Mouse (Mus musculus) heart, embryonic 14.5 days (tissue): Measurements from ENCODE around the gene Cacnb1. TPM values are rescaled to one million over a fixed set of nuclear protein-coding genes. Genes with fewer than 3 reads are reported as not detected.

ENCODE experiments used
- ATAC-seq: fragments of 200-750 bp; cut with Nextera tagmentation; 2 replicates; pipeline ENCODE4 v1.8.0; 2017; ENCODE audit warnings: low read depth, moderate TSS enrichment; ENCODE audit not compliant: insufficient number of reproducible peaks, insufficient read depth, low FRiP score
- H3K27ac ChIP-seq, 2 experiments: fragments of 200-500 bp in 1 of 2; fragments of 300-500 bp in 1 of 2; sonication (generic) in 1 of 2; replicated peaks in 1 of 2; 2 replicates each; pipeline ENCODE4 v1.5.1; 2012 to 2014; ENCODE audit warnings: low read depth in 2 of 2, low read length in 2 of 2, control low read depth in 1 of 2, mild to moderate bottlenecking in 1 of 2, mixed read lengths in 1 of 2; ENCODE audit not compliant: control insufficient read depth in 1 of 2, insufficient read depth in 1 of 2
- H3K27me3 ChIP-seq: fragments of 300-500 bp; sonication (generic); 2 replicates; pipeline ENCODE4 v1.6.1; 2014; ENCODE audit warnings: mild to moderate bottlenecking, low read length, control low read depth; ENCODE audit not compliant: control insufficient read depth, insufficient read depth
- H3K36me3 ChIP-seq: fragments of 300-500 bp; sonication (generic); 2 replicates; pipeline ENCODE4 v1.6.1; 2014; ENCODE audit warnings: mild to moderate bottlenecking, control low read depth, low read length, mixed read lengths; ENCODE audit not compliant: control insufficient read depth, insufficient read depth
- H3K4me1 ChIP-seq, 2 experiments: fragments of 200-500 bp in 1 of 2; fragments of 300-500 bp in 1 of 2; sonication (generic) in 1 of 2; 2 replicates each; pipeline ENCODE4 v1.6.1; 2012 to 2014; ENCODE audit warnings: low read length in 2 of 2, control low read depth in 1 of 2, mixed read lengths in 1 of 2; ENCODE audit not compliant: control insufficient read depth in 2 of 2, insufficient read depth in 2 of 2
- H3K4me2 ChIP-seq: fragments of 300-500 bp; sonication (generic); 2 replicates; pipeline ENCODE4 v1.6.1; 2014; ENCODE audit warnings: mild to moderate bottlenecking, low read length
- H3K4me3 ChIP-seq, 2 experiments: fragments of 200-500 bp in 1 of 2; fragments of 300-500 bp in 1 of 2; sonication (generic) in 1 of 2; 2 replicates each; pipeline ENCODE4 v1.5.1; 2012 to 2014; ENCODE audit warnings: low read length in 2 of 2, mild to moderate bottlenecking in 2 of 2, control low read depth in 1 of 2, low read depth in 1 of 2, moderate library complexity in 1 of 2; ENCODE audit not compliant: control insufficient read depth in 1 of 2, insufficient read depth in 1 of 2
- H3K9ac ChIP-seq: fragments of 300-500 bp; sonication (generic); 2 replicates; pipeline ENCODE4 v1.6.1; 2014; ENCODE audit warnings: mild to moderate bottlenecking, low read length
- H3K9me3 ChIP-seq: fragments of 300-500 bp; sonication (generic); 2 replicates; pipeline ENCODE4 v1.6.1; 2016; ENCODE audit warnings: low read length, control low read depth; ENCODE audit not compliant: control insufficient read depth
- WGBS: fragments of 180-500 bp; shearing (Covaris S2); extraction: QIAGEN DNeasy Blood & Tissue Kit; methylation state at CpG from one replicate; pipeline ENCODE4 v1.1.7; 2014; 5-methylcytosine and 5-hydroxymethylcytosine counted together
- polyA plus RNA-seq: library from polyadenylated mRNA; unstranded; fragments of >200 nt; fragmentation: Nextera tagmentation; extraction: Ambion mirVana; gene quantifications from 2 replicates; pipeline ENCODE4 v1.2.1, GENCODE M21; 2014

Cacnb1 gene
- polyA plus RNA-seq, 1 experiment from 2014 or later, result 7.1 TPM

GRCm38 (mm10) chr11:98049672-98050519 is 27.1 kb upstream of the Cacnb1 start:
- no peaks in the 10 kb centered on the region for H3K9me3 ChIP-seq
- H3K9ac ChIP-seq, result no peak overlapping the region
- peaks cover 7 to 27% of the 10 kb centered on the region in 2 experiments for H3K4me1 ChIP-seq
- 73% methylated on average over 14 of the region's 14 CpGs for WGBS
- no peak overlapping the region for H3K4me2 ChIP-seq
- H3K36me3 ChIP-seq, result no peaks in the 10 kb centered on the region
- H3K4me3 ChIP-seq, result no peak overlapping the region
- no peak overlapping the region for H3K27ac ChIP-seq
- ATAC-seq, result no peak
- peaks cover 40% of the 10 kb centered on the region for H3K27me3 ChIP-seq

GRCm38 (mm10) chr11:98047745-98048144 is 24.9 kb upstream of the Cacnb1 start:
- Histone ChIP-seq H3K36me3 (no peaks in the 10 kb centered on the region), H3K9me3 (no peaks in the 10 kb centered on the region), H3K9ac (no peak overlapping the region), H3K27ac (no peak overlapping the region), H3K4me1 (peaks cover 7 to 25% of the 10 kb centered on the region in 2 experiments), H3K27me3 (peaks cover 28% of the 10 kb centered on the region), H3K4me3 (no peak overlapping the region), H3K4me2 (no peak overlapping the region)
- no peak for ATAC-seq
- 82% methylated on average over 4 of the region's 4 CpGs for WGBS

GRCm38 (mm10) chr11:98046466-98046865 is 23.6 kb upstream of the Cacnb1 start:
- H3K4me3 ChIP-seq, result no peak overlapping the region
- no peak overlapping the region for H3K9ac ChIP-seq
- H3K9me3 ChIP-seq, result no peaks in the 10 kb centered on the region
- peaks cover 4 to 14% of the 10 kb centered on the region in 2 experiments for H3K4me1 ChIP-seq
- no peak overlapping the region for H3K4me2 ChIP-seq
- WGBS, result 61% methylated on average over 1 of the region's 1 CpGs
- no peak overlapping the region for H3K27ac ChIP-seq
- no peak for ATAC-seq
- H3K27me3 ChIP-seq, result peaks cover 18% of the 10 kb centered on the region
- no peaks in the 10 kb centered on the region for H3K36me3 ChIP-seq

GRCm38 (mm10) chr11:98045596-98045995 is 22.8 kb upstream of the Cacnb1 start:
- Histone ChIP-seq H3K4me2 (no peak overlapping the region), H3K4me3 (no peak overlapping the region), H3K36me3 (no peaks in the 10 kb centered on the region), H3K27me3 (peaks cover 9% of the 10 kb centered on the region), H3K9me3 (no peaks in the 10 kb centered on the region), H3K27ac (no peak overlapping the region), H3K9ac (no peak overlapping the region), H3K4me1 (peaks cover 2 to 5% of the 10 kb centered on the region in 2 experiments; a peak in 3 of 4 replicates)
- WGBS, result 72% methylated on average over 4 of the region's 4 CpGs
- no peak for ATAC-seq

GRCm38 (mm10) chr11:98044074-98044473 is 21.2 kb upstream of the Cacnb1 start:
- Histone ChIP-seq H3K4me3 (no peak overlapping the region), H3K36me3 (no peaks in the 10 kb centered on the region), H3K4me1 (peaks cover 0 to 5% of the 10 kb centered on the region in 2 experiments; a peak in 2 of 4 replicates), H3K9ac (no peak overlapping the region), H3K4me2 (no peak overlapping the region), H3K9me3 (no peaks in the 10 kb centered on the region), H3K27ac (no peak overlapping the region), H3K27me3 (no peaks in the 10 kb centered on the region)
- 54% methylated on average over 5 of the region's 5 CpGs for WGBS
- no peak for ATAC-seq

- Histone ChIP-seq H3K27me3 (no peaks in the 10 kb centered on the region), H3K36me3 (no peaks in the 10 kb centered on the region), H3K4me3 (no peak overlapping the region), H3K9me3 (no peaks in the 10 kb centered on the region), H3K4me1 (peaks cover 0 to 5% of the 10 kb centered on the region in 2 experiments; a peak in 2 of 4 replicates), H3K27ac (no peak overlapping the region), H3K4me2 (no peak overlapping the region), H3K9ac (no peak overlapping the region)
- 72% methylated on average over 6 of the region's 6 CpGs for WGBS
- no peak for ATAC-seq
Observed at GRCm38 (mm10) chr11:98042741-98043140, 19.9 kb upstream of the Cacnb1 start.

- Histone ChIP-seq H3K27me3 (no peaks in the 10 kb centered on the region; the same call in 1 of the 2 replicates), H3K4me1 (peaks cover 5 to 6% of the 10 kb centered on the region in 2 experiments; a peak in 2 of 4 replicates), H3K9ac (no peak overlapping the region), H3K9me3 (no peaks in the 10 kb centered on the region), H3K27ac (no peak overlapping the region), H3K4me2 (no peak overlapping the region), H3K36me3 (no peaks in the 10 kb centered on the region), H3K4me3 (no peak overlapping the region)
- no peak for ATAC-seq
- 74% methylated on average over 8 of the region's 8 CpGs for WGBS
Observed at GRCm38 (mm10) chr11:98040975-98041374, 18.1 kb upstream of the Cacnb1 start.
